Mouse (Mus musculus): Measurements from ENCODE around the gene Ctnna2. TPM values are rescaled to one million over a fixed set of nuclear protein-coding genes. Genes with fewer than 3 reads are reported as not detected.

Gene Ctnna2
- polyA plus RNA-seq, 1 experiment from 2014 or later, result 52.0 TPM

DNA sequence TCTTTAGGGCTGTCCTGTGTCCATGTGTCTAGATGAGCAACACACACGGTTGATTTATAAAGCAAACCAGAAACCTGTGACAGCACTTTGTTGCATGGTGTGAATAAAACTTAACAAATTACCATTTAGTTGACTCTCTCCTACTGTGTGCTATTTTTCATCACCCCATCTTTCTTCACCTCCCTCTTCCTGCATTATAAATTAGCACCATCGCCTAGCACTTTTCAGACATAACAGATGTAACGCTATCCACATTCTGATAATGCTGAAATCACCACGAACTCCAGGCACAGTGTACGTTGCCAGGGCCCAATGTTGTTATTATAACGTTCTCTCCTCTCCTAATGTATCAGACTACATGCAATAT lies 621.0 kb downstream of the Ctnna2 start:
- Histone ChIP-seq H3K9ac (ENCODE audit: low read depth, low read length) (no peak overlapping the region), H3K4me2 (replicated peaks; ENCODE audit: low read depth, low read length) (no peak overlapping the region), H3K4me1 (replicated peaks; ENCODE audit: control insufficient read depth, insufficient read depth, low read length) (no peaks in the 10 kb centered on the region), H3K9me3 (ENCODE audit: control insufficient read depth, low read length) (no peaks in the 10 kb centered on the region), H3K27me3 (ENCODE audit: control insufficient read depth, insufficient read depth, low read length) (no peaks in the 10 kb centered on the region), H3K4me3 (ENCODE audit: low read depth, low read length) (no peak overlapping the region), H3K27ac (ENCODE audit: low read depth, low read length) (no peak overlapping the region), H3K36me3 (ENCODE audit: control insufficient read depth, insufficient read depth, low read length) (no peaks in the 10 kb centered on the region)
- DNase-seq (ENCODE audit: low spot score) (no peak), ATAC-seq (ENCODE audit: low FRiP score) (no peak)
- 81% methylated on average over 6 of the region's 6 CpGs for WGBS

DNA sequence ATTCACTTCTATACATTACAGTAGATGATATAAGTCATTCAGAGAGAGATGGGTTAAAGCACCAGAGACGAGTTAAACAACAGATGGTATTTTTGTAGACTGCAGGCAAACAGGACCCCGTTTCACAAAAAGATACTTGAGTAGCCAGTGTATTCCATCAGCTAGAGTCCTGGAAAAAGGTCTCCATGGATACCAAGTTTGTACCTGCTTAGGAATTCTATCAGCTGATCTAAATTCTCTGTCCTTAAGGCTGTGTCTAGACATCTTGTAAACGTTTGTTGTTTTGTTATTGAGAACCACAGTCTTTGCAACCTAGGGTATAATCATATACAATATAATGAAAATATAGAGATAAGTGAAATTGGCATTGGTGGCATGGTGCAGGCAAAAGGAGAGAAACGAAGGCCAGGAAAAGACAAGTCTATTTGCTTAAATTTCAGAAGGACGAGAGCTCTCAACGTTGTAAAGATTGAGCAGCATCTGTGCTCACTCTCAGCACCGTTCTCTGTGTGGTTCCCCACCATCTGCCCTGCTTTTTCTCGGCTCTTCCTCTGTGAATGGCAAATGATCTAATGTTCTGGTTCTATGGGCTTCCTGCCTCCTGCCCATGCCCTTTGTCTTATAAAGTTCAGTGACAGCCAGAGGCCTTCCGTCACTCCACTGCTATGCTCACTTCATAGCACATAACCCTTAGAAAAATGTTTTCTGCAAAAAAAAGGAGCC lies 621.6 kb downstream of the Ctnna2 start:
- Histone ChIP-seq H3K4me3 (ENCODE audit: low read depth, low read length) (no peak overlapping the region), H3K9me3 (ENCODE audit: control insufficient read depth, low read length) (no peaks in the 10 kb centered on the region), H3K9ac (ENCODE audit: low read depth, low read length) (no peak overlapping the region), H3K4me2 (replicated peaks; ENCODE audit: low read depth, low read length) (no peak overlapping the region), H3K36me3 (ENCODE audit: control insufficient read depth, insufficient read depth, low read length) (no peaks in the 10 kb centered on the region), H3K27ac (ENCODE audit: low read depth, low read length) (no peak overlapping the region), H3K27me3 (ENCODE audit: control insufficient read depth, insufficient read depth, low read length) (no peaks in the 10 kb centered on the region), H3K4me1 (replicated peaks; ENCODE audit: control insufficient read depth, insufficient read depth, low read length) (no peaks in the 10 kb centered on the region)
- ATAC-seq (ENCODE audit: low FRiP score) (peak; percentile 30; the same call in 1 of the 2 replicates), DNase-seq (ENCODE audit: low spot score) (no peak)
- 58% methylated on average over 9 of the region's 9 CpGs for WGBS

DNA sequence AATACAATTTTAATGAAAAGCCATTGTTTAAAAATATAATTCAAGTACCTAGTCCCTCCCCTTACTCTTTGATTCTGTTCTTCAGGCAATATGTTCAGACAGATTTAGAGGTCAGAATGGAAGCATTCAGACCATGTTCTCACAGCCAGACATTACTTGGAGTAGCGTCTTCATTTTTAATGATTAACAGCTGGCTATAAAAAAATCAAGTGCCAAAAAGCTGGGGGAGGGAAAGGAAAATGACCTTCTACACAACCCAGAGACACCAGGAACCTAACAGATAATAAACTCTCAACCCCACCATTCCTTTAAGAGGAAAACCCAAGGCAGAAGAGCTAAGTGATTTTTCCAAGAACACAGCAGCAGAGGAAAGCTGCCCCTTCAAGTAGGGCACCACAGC lies 624.7 kb downstream of the Ctnna2 start:
- DNase-seq (ENCODE audit: low spot score) (no peak), ATAC-seq (ENCODE audit: low FRiP score) (no peak)
- Histone ChIP-seq H3K36me3 (ENCODE audit: control insufficient read depth, insufficient read depth, low read length) (no peaks in the 10 kb centered on the region), H3K4me3 (ENCODE audit: low read depth, low read length) (no peak overlapping the region), H3K9ac (ENCODE audit: low read depth, low read length) (no peak overlapping the region), H3K4me2 (replicated peaks; ENCODE audit: low read depth, low read length) (no peak overlapping the region), H3K27me3 (ENCODE audit: control insufficient read depth, insufficient read depth, low read length) (no peaks in the 10 kb centered on the region), H3K4me1 (replicated peaks; ENCODE audit: control insufficient read depth, insufficient read depth, low read length) (no peaks in the 10 kb centered on the region), H3K27ac (ENCODE audit: low read depth, low read length) (no peak overlapping the region), H3K9me3 (ENCODE audit: control insufficient read depth, low read length) (no peaks in the 10 kb centered on the region)
- 58% methylated on average over 1 of the region's 1 CpGs for WGBS

DNA sequence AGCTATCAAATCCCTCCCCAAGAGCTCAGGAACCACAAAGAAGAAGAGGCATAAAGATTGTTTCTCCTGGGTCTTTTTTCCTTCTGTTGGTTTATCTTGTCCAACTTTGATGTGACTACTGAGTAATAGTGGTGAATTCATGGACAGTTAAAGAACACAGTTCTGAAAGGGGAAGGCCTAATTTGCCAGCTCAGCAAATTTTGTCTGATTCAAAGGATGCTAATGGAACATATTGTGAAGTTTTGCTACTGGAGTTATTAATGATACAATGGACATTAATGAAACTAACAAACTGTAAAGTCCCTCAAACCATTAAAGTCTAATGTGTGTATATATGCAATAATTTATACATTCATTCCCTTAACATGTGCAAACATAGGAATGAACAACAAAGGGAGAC lies 635.7 kb downstream of the Ctnna2 start:
- Histone ChIP-seq H3K27ac (ENCODE audit: low read depth, low read length) (no peak overlapping the region), H3K4me2 (replicated peaks; ENCODE audit: low read depth, low read length) (no peak overlapping the region), H3K4me3 (ENCODE audit: low read depth, low read length) (no peak overlapping the region), H3K9me3 (ENCODE audit: control insufficient read depth, low read length) (no peaks in the 10 kb centered on the region), H3K27me3 (ENCODE audit: control insufficient read depth, insufficient read depth, low read length) (no peaks in the 10 kb centered on the region), H3K36me3 (ENCODE audit: control insufficient read depth, insufficient read depth, low read length) (no peaks in the 10 kb centered on the region), H3K9ac (ENCODE audit: low read depth, low read length) (no peak overlapping the region), H3K4me1 (replicated peaks; ENCODE audit: control insufficient read depth, insufficient read depth, low read length) (no peaks in the 10 kb centered on the region)
- DNase-seq (ENCODE audit: low spot score), result no peak
- ATAC-seq (ENCODE audit: low FRiP score), result no peak

DNA sequence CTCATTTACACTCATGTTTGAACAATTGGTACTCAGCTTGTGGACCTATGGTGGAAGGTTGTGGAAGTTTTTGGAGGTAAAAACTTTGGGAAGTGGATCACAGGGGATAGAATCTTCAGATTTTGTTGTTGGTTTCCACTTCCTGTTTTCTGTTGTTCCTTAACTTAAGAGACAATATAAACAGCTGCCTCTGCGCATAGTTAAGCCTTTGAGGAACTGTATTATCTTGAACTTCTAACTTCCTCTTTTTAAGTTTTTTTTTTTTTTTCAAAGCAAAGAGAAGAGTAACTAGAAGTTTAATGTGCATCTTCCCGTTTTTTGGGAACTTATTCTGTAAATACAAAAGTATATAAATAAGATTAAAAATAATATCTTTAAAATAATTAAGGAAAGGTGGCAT lies 644.0 kb downstream of the Ctnna2 start:
- Histone ChIP-seq H3K9me3 (ENCODE audit: control insufficient read depth, low read length) (no peaks in the 10 kb centered on the region), H3K4me1 (replicated peaks; ENCODE audit: control insufficient read depth, insufficient read depth, low read length) (no peaks in the 10 kb centered on the region), H3K27ac (ENCODE audit: low read depth, low read length) (no peak overlapping the region), H3K4me2 (replicated peaks; ENCODE audit: low read depth, low read length) (no peak overlapping the region), H3K4me3 (ENCODE audit: low read depth, low read length) (no peak overlapping the region), H3K9ac (ENCODE audit: low read depth, low read length) (no peak overlapping the region), H3K36me3 (ENCODE audit: control insufficient read depth, insufficient read depth, low read length) (no peaks in the 10 kb centered on the region), H3K27me3 (ENCODE audit: control insufficient read depth, insufficient read depth, low read length) (no peaks in the 10 kb centered on the region)
- DNase-seq (ENCODE audit: low spot score) (no peak), ATAC-seq (ENCODE audit: low FRiP score) (no peak)
- WGBS, result 80% methylated on average over 2 of the region's 2 CpGs

DNA sequence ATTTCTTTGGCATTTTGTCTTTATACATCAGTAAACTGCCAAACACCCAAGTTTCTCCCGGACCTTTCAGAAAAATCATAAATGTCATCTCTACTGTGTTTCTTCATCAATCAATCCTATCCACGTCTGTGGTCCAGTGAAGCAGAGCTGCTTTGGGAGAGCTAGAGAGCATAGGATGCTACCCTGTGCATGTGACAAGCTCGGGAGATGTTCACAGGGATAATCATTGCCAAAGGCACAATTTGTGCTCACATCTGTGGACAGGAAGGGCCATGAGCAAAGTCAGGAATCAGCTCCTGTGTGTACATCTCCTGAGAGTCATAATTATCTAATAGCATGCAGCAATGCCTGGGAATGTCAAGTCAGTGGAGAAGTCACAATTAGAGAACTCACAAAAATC lies 654.8 kb downstream of the Ctnna2 start:
- H3K27ac ChIP-seq (ENCODE audit: low read depth, low read length), result no peak overlapping the region
- no peaks in the 10 kb centered on the region for H3K9me3 ChIP-seq (ENCODE audit: control insufficient read depth, low read length)
- no peak for ATAC-seq (ENCODE audit: low FRiP score)
- no peak overlapping the region for H3K4me2 ChIP-seq (replicated peaks; ENCODE audit: low read depth, low read length)
- H3K4me1 ChIP-seq (replicated peaks; ENCODE audit: control insufficient read depth, insufficient read depth, low read length), result no peaks in the 10 kb centered on the region
- DNase-seq (ENCODE audit: low spot score), result no peak
- no peaks in the 10 kb centered on the region for H3K27me3 ChIP-seq (ENCODE audit: control insufficient read depth, insufficient read depth, low read length)
- no peak overlapping the region for H3K4me3 ChIP-seq (ENCODE audit: low read depth, low read length)
- H3K36me3 ChIP-seq (ENCODE audit: control insufficient read depth, insufficient read depth, low read length), result no peaks in the 10 kb centered on the region
- 79% methylated on average over 3 of the region's 3 CpGs for WGBS
- H3K9ac ChIP-seq (ENCODE audit: low read depth, low read length), result no peak overlapping the region

DNA sequence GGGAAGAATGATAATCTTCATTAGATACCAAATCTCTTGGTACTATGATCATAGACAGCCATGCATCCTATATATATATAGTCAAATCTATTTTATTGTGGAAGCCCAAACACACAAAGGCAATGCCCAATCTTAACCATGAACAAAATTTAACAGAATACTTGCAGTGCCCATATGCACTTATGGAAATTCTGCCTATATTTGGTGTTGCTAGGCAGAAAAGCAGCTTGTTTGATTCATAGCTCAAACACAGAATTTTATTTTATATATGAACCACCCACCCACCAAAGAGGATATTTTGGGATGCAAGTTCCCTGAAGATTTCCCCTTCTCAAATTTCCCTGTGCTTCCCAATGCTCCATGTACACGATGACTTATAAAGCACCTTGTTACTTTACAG lies 655.2 kb downstream of the Ctnna2 start:
- H3K36me3 ChIP-seq (ENCODE audit: control insufficient read depth, insufficient read depth, low read length), result no peaks in the 10 kb centered on the region
- H3K4me2 ChIP-seq (replicated peaks; ENCODE audit: low read depth, low read length), result no peak overlapping the region
- 94% methylated on average over 1 of the region's 1 CpGs for WGBS
- H3K9me3 ChIP-seq (ENCODE audit: control insufficient read depth, low read length), result no peaks in the 10 kb centered on the region
- H3K4me1 ChIP-seq (replicated peaks; ENCODE audit: control insufficient read depth, insufficient read depth, low read length), result no peaks in the 10 kb centered on the region
- no peak overlapping the region for H3K4me3 ChIP-seq (ENCODE audit: low read depth, low read length)
- no peak for ATAC-seq (ENCODE audit: low FRiP score)
- no peak overlapping the region for H3K9ac ChIP-seq (ENCODE audit: low read depth, low read length)
- DNase-seq (ENCODE audit: low spot score), result no peak
- H3K27me3 ChIP-seq (ENCODE audit: control insufficient read depth, insufficient read depth, low read length), result no peaks in the 10 kb centered on the region
- H3K27ac ChIP-seq (ENCODE audit: low read depth, low read length), result no peak overlapping the region

DNA sequence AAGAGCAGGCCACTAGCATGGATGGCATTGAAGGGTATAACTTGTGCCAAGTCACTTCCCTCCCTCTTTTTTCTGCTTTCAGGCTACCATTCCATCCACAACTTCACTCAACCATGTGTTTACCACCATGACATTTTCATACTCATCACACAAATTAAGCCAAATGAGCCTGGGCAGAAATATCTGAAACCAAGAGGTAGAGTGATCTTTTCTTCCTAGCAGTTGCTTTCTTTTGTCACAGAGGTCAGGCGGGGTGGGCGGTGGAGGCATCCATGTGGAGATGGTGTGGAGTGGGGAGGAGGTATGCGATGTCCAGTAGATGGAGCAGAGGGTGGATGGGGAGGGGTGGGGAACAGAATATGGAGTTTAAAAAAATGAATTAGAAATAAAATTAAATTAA lies 672.7 kb downstream of the Ctnna2 start:
- no peaks in the 10 kb centered on the region for H3K27me3 ChIP-seq (ENCODE audit: control insufficient read depth, insufficient read depth, low read length)
- ATAC-seq (ENCODE audit: low FRiP score) (no peak), DNase-seq (ENCODE audit: low spot score) (no peak)
- H3K4me3 ChIP-seq (ENCODE audit: low read depth, low read length), result no peak overlapping the region
- no peaks in the 10 kb centered on the region for H3K36me3 ChIP-seq (ENCODE audit: control insufficient read depth, insufficient read depth, low read length)
- 85% methylated on average over 3 of the region's 3 CpGs for WGBS
- no peak overlapping the region for H3K9ac ChIP-seq (ENCODE audit: low read depth, low read length)
- no peak overlapping the region for H3K27ac ChIP-seq (ENCODE audit: low read depth, low read length)
- no peaks in the 10 kb centered on the region for H3K9me3 ChIP-seq (ENCODE audit: control insufficient read depth, low read length)
- no peak overlapping the region for H3K4me2 ChIP-seq (replicated peaks; ENCODE audit: low read depth, low read length)
- H3K4me1 ChIP-seq (replicated peaks; ENCODE audit: control insufficient read depth, insufficient read depth, low read length), result no peaks in the 10 kb centered on the region

DNA sequence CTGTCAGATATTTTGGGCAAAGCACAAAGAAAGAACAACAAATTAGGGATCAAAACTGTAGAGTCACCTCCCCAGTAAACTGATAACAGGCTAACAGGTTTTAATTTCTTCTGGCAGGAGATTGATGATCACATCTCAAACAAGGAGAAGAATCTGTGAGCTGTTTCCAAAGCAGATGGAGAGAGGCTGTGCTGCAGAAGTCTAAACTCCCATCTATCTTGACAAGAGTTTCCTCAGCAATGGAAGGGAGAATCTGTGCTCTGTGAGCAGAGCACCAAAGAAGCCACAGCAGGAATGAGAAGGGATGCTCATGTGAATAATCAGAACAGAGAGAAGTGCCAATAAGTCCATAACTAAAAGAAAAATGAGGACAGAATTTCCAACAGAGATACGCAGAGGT lies 678.2 kb downstream of the Ctnna2 start:
- Histone ChIP-seq H3K9ac (ENCODE audit: low read depth, low read length) (no peak overlapping the region), H3K4me2 (replicated peaks; ENCODE audit: low read depth, low read length) (no peak overlapping the region), H3K27me3 (ENCODE audit: control insufficient read depth, insufficient read depth, low read length) (no peaks in the 10 kb centered on the region), H3K36me3 (ENCODE audit: control insufficient read depth, insufficient read depth, low read length) (no peaks in the 10 kb centered on the region), H3K9me3 (ENCODE audit: control insufficient read depth, low read length) (no peaks in the 10 kb centered on the region), H3K4me3 (ENCODE audit: low read depth, low read length) (no peak overlapping the region), H3K4me1 (replicated peaks; ENCODE audit: control insufficient read depth, insufficient read depth, low read length) (no peaks in the 10 kb centered on the region), H3K27ac (ENCODE audit: low read depth, low read length) (no peak overlapping the region)
- DNase-seq (ENCODE audit: low spot score) (no peak), ATAC-seq (ENCODE audit: low FRiP score) (no peak)
- WGBS, result 78% methylated on average over 1 of the region's 1 CpGs
